Mouse (Mus musculus): ENCODE measurements at regions not wholly inside any gene's neighbourhood (a gene's known extent, or its start where the extent isn't known, plus 50 kb on each side); places are given as distances from the start of the nearest gene placed in this dataset.

GRCm38 (mm10) chr14:76678512-76679134, 121.9 kb upstream of the Serp2 start:
- no peaks in the 10 kb centered on the region for H3K27me3 ChIP-seq
- TF ChIP-seq CTCF (IDR thresholded peaks at IDR 0.05), result no peak
- ChIA-PET POLR2A (no interaction called here), CTCF (no interaction called here)
- DNase-seq (ENCODE audit: low read depth, low spot score), result no peak
- ATAC-seq, result no peak
- in situ Hi-C loops (cut with MboI; ENCODE audit: low pct_unique_long_range_greater_than_20kb), result loop anchor here (25.0 kb wide), 1 partner anchor 816 kb away; no protein-coding TSS in a partner anchor

- H3K27me3 ChIP-seq, result no peaks in the 10 kb centered on the region
- in situ Hi-C loops (cut with MboI; ENCODE audit: low pct_unique_long_range_greater_than_20kb), result loop anchor here (25.0 kb wide), 1 partner anchor 813 kb away; no protein-coding TSS in a partner anchor
- CTCF ChIA-PET, result interaction anchor here (0.8 kb wide), 1 partner anchor 9 kb away, joined by 3 read pairs; no protein-coding TSS in a partner anchor
- DNase-seq (ENCODE audit: low read depth, low spot score), result no peak
- no peak for TF ChIP-seq CTCF (IDR thresholded peaks at IDR 0.05)
- ATAC-seq, result no peak
- POLR2A ChIA-PET, result no interaction called here
These were observed 118.3 kb upstream of the Serp2 start for GRCm38 (mm10) chr14:76674949-76675348.

- DNase-seq (ENCODE audit: low read depth, low spot score), result no peak
- in situ Hi-C loops (cut with MboI; ENCODE audit: low pct_unique_long_range_greater_than_20kb), result no loop called here
- no peaks in the 10 kb centered on the region for H3K27me3 ChIP-seq
- CTCF ChIA-PET, result no interaction called here
- POLR2A ChIA-PET, result no interaction called here
- TF ChIP-seq CTCF (IDR thresholded peaks at IDR 0.05), result no peak
- no peak for ATAC-seq
These were observed 117.1 kb upstream of the Serp2 start for GRCm38 (mm10) chr14:76673671-76674331.

GRCm38 (mm10) chr14:76672899-76673298, 116.2 kb upstream of the Serp2 start:
- ATAC-seq (no peak), DNase-seq (ENCODE audit: low read depth, low spot score) (no peak)
- no peaks in the 10 kb centered on the region for H3K27me3 ChIP-seq
- in situ Hi-C loops (cut with MboI; ENCODE audit: low pct_unique_long_range_greater_than_20kb), result no loop called here
- CTCF ChIA-PET, result no interaction called here
- no peak for TF ChIP-seq CTCF (IDR thresholded peaks at IDR 0.05)
- POLR2A ChIA-PET, result no interaction called here

GRCm38 (mm10) chr14:76672442-76672841, 115.8 kb upstream of the Serp2 start:
- POLR2A ChIA-PET, result no interaction called here
- ATAC-seq, result no peak
- no peak for TF ChIP-seq CTCF (IDR thresholded peaks at IDR 0.05)
- in situ Hi-C loops (cut with MboI; ENCODE audit: low pct_unique_long_range_greater_than_20kb), result no loop called here
- CTCF ChIA-PET, result no interaction called here
- no peaks in the 10 kb centered on the region for H3K27me3 ChIP-seq
- DNase-seq (ENCODE audit: low read depth, low spot score), result no peak

DNA sequence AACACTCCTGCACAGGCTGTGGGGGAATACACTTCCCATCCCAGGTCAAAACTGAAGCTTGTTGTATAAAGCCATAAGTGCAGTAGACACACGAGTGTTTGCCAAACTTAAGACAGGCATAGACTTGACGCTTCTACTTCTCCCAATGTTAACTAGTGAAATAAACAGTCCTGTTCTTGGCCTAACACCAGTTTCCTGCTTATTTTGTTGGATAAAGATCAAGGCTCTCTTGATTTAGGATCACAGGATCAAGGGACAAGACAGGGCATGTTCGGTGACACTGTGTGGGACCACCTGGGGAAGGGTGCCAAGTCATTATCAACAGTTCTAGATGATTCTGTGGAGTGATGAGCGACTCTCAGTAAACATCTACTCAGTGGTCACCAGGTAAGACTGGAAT, 114.3 kb upstream of the Serp2 start:
- no peak for ATAC-seq
- ChIA-PET CTCF (no interaction called here), POLR2A (no interaction called here)
- in situ Hi-C loops (cut with MboI; ENCODE audit: low pct_unique_long_range_greater_than_20kb), result no loop called here
- H3K27me3 ChIP-seq, result no peaks in the 10 kb centered on the region
- no peak for DNase-seq (ENCODE audit: low read depth, low spot score)
- no peak for TF ChIP-seq CTCF (IDR thresholded peaks at IDR 0.05)

- DNase-seq (ENCODE audit: low read depth, low spot score), result no peak
- H3K27me3 ChIP-seq, result no peaks in the 10 kb centered on the region
- ChIA-PET POLR2A (no interaction called here), CTCF (no interaction called here)
- no peak for TF ChIP-seq CTCF (IDR thresholded peaks at IDR 0.05)
- no peak for ATAC-seq
- in situ Hi-C loops (cut with MboI; ENCODE audit: low pct_unique_long_range_greater_than_20kb), result no loop called here
These were observed 109.2 kb upstream of the Serp2 start for GRCm38 (mm10) chr14:76665754-76666371.

DNA sequence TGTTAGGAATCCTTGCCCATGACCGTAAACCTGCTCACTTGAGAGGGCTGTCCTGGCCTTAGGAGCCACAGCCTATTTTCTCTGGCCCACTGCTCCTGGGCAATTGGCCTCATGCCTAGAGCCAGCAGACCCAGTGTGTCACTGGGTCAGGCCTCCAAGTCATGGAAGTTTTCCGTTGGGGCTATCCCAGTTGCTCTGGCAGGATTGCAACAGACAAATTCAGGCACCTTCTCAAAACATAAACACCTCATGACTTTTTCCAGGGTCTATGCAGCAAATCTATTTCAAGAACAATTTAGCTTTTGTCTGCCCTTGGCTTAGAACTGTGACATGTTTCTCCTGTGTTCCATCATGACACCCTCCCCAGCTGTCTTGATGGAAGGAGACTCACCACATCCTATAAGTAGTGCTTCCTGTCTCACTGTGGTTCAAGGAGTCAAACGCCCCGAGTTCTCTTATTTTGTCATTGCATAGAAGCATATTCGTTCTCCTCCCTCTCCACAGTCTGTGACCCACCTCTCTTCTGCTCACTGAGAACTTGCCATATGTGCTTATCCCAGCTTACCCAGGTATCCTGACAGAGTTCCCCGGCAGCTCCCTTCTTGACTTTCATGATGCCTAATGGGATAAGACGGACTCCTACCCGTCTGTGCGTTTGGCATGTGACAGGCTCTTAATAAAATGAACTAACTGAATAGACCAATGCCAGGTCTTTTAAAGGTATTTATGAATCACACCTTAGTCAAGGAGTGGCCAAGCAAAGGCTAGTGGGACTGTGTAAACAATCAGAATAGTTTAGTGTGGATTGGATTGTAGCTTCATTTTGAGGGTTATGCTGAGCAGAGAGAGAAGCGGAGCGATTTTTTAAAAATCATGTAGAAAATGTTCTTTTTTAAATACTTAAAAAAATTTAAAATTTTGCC, 108.2 kb upstream of the Serp2 start:
- no peak for DNase-seq (ENCODE audit: low read depth, low spot score)
- no peaks in the 10 kb centered on the region for H3K27me3 ChIP-seq
- in situ Hi-C loops (cut with MboI; ENCODE audit: low pct_unique_long_range_greater_than_20kb), result no loop called here
- CTCF ChIA-PET, result interaction anchor here (1.5 kb wide), 1 partner anchor 17 kb away, joined by 5 read pairs; no protein-coding TSS in a partner anchor
- no peak for TF ChIP-seq CTCF (IDR thresholded peaks at IDR 0.05)
- POLR2A ChIA-PET, result no interaction called here
- no peak for ATAC-seq

GRCm38 (mm10) chr14:76663816-76664215, 107.1 kb upstream of the Serp2 start:
- ChIA-PET CTCF (interaction anchor here (1.5 kb wide), 1 partner anchor 18 kb away, joined by 5 read pairs; no protein-coding TSS in a partner anchor), POLR2A (no interaction called here)
- no peaks in the 10 kb centered on the region for H3K27me3 ChIP-seq
- no peak for TF ChIP-seq CTCF (IDR thresholded peaks at IDR 0.05)
- in situ Hi-C loops (cut with MboI; ENCODE audit: low pct_unique_long_range_greater_than_20kb), result no loop called here
- no peak for ATAC-seq
- DNase-seq (ENCODE audit: low read depth, low spot score), result no peak

GRCm38 (mm10) chr14:76662871-76663270, 106.2 kb upstream of the Serp2 start:
- TF ChIP-seq CTCF (IDR thresholded peaks at IDR 0.05), result no peak
- no peak for DNase-seq (ENCODE audit: low read depth, low spot score)
- CTCF ChIA-PET, result interaction anchor here (1.1 kb wide), 2 partner anchors 125 to 347 kb away, joined by 3 read pairs; no protein-coding TSS in a partner anchor
- POLR2A ChIA-PET, result interaction anchor here (0.8 kb wide), 1 partner anchor 34 kb away, joined by 4 read pairs; no protein-coding TSS in a partner anchor
- in situ Hi-C loops (cut with MboI; ENCODE audit: low pct_unique_long_range_greater_than_20kb), result no loop called here
- H3K27me3 ChIP-seq, result no peaks in the 10 kb centered on the region
- ATAC-seq, result no peak
